Mouse (Mus musculus) lung, adult 2 months (tissue): ENCODE results near the gene Reps2.

Experiments used
- CTCF ChIP-seq: fragments of 200-500 bp; IDR thresholded peaks from 2 replicates; pipeline ENCODE4 v1.5.1; 2011; ENCODE audit warnings: mild to moderate bottlenecking, low read length, control low read depth; ENCODE audit not compliant: insufficient read depth
- POLR2A ChIP-seq: fragments of 200-500 bp; IDR thresholded peaks from 2 replicates; pipeline ENCODE4 v1.6.1; 2011; ENCODE audit warnings: low read depth, mild to moderate bottlenecking, control low read depth, low read length, borderline replicate concordance; ENCODE audit errors: extremely low read depth

DNA sequence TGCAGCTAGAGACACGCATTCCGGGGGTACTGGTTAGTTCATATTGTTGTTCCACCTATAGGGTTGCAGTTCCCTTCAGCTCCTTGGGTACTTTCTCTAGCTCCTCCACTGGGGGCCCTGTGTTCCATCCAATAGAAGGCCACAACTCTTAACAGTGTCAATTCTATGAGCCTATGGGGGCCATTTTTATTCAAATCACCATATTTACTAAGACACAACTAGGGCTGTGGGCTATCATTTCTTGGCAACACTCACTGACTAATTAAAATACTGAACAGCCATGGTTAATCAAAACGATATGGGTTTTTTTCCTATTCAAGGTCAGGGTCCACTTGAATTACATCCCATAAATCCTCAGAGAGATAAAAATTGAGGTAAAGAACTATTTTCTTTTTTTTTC is 43.8 kb downstream of the Reps2 start:
- TF ChIP-seq CTCF (no peak), POLR2A (no peak)
